Mouse (Mus musculus) ES-Bruce4 (cell line): Measurements from ENCODE around the gene Grm4. TPM values are rescaled to one million over a fixed set of nuclear protein-coding genes. Genes with fewer than 3 reads are reported as not detected.

Experiments used
- H3K27ac ChIP-seq: 2 replicates; pipeline ENCODE4 v1.5.1; 2012; ENCODE audit warnings: low read length, inconsistent platforms; ENCODE audit not compliant: insufficient read depth
- H3K27me3 ChIP-seq: 2 replicates; pipeline ENCODE4 v1.6.1; 2012; ENCODE audit warnings: mild to moderate bottlenecking, low read length, inconsistent platforms; ENCODE audit not compliant: control insufficient read depth, poor library complexity, insufficient read depth, severe bottlenecking
- H3K36me3 ChIP-seq: 2 replicates; pipeline ENCODE4 v1.6.1; 2012; ENCODE audit warnings: inconsistent platforms, mild to moderate bottlenecking, low read length, moderate library complexity; ENCODE audit not compliant: control insufficient read depth, poor library complexity, insufficient read depth, severe bottlenecking
- H3K4me1 ChIP-seq: one replicate; pipeline ENCODE4 v1.8.1; 2011; ENCODE audit warnings: low read length; ENCODE audit not compliant: control insufficient read depth, insufficient read depth
- H3K4me3 ChIP-seq: 2 replicates; pipeline ENCODE4 v1.5.1; 2011; ENCODE audit warnings: low read depth, mild to moderate bottlenecking, low read length
- H3K9ac ChIP-seq: 2 replicates; pipeline ENCODE4 v1.6.1; 2012; ENCODE audit warnings: low read depth, mild to moderate bottlenecking, inconsistent platforms; ENCODE audit not compliant: poor library complexity, severe bottlenecking
- H3K9me3 ChIP-seq: replicated peaks from 2 replicates; pipeline ENCODE4 v1.6.1; 2012; ENCODE audit warnings: mild to moderate bottlenecking, low read length, inconsistent platforms; ENCODE audit not compliant: control insufficient read depth, poor library complexity, insufficient read depth, severe bottlenecking
- CTCF ChIP-seq: IDR thresholded peaks from one replicate; pipeline ENCODE4 v1.8.1; 2011; ENCODE audit warnings: low read depth, low read length
- EP300 ChIP-seq: IDR thresholded peaks from 2 replicates; pipeline ENCODE4 v1.6.1; 2011; ENCODE audit warnings: low read depth, low read length; ENCODE audit not compliant: insufficient read depth
- POLR2A ChIP-seq: IDR thresholded peaks from one replicate; pipeline ENCODE4 v1.8.1; 2011; ENCODE audit warnings: low read length; ENCODE audit not compliant: insufficient read depth
- polyA plus RNA-seq: library from polyadenylated mRNA; stranded (reverse); fragments of >200 nt; gene quantifications from 2 replicates; pipeline ENCODE4 v1.2.4, GENCODE M21; 2011; ENCODE audit warnings: low read depth; ENCODE audit not compliant: missing spikeins, insufficient read depth, insufficient read length

The Grm4 gene
- polyA plus RNA-seq, 1 experiment = 0.63 TPM

- Histone ChIP-seq H3K9ac (no peak overlapping the region), H3K4me3 (no peak overlapping the region), H3K36me3 (no peaks in the 10 kb centered on the region), H3K4me1 (no peaks in the 10 kb centered on the region), H3K9me3 (no peaks in the 10 kb centered on the region), H3K27me3 (no peaks in the 10 kb centered on the region), H3K27ac (no peak overlapping the region)
- TF ChIP-seq CTCF (no peak), POLR2A (no peak), EP300 (no peak)
Measured at GRCm38 (mm10) chr17:27475650-27476049, 45.6 kb downstream of the Grm4 start.

GRCm38 (mm10) chr17:27466620-27467019 lies 54.6 kb downstream of the Grm4 start:
- H3K4me3 ChIP-seq = no peak overlapping the region
- H3K27ac ChIP-seq = no peak overlapping the region
- no peaks in the 10 kb centered on the region for H3K36me3 ChIP-seq
- H3K9ac ChIP-seq = no peak overlapping the region
- H3K9me3 ChIP-seq = no peaks in the 10 kb centered on the region
- no peaks in the 10 kb centered on the region for H3K27me3 ChIP-seq
- TF ChIP-seq EP300 (no peak), CTCF (no peak), POLR2A (no peak)
- no peaks in the 10 kb centered on the region for H3K4me1 ChIP-seq

- Histone ChIP-seq H3K9me3 (no peaks in the 10 kb centered on the region), H3K9ac (no peak overlapping the region), H3K27me3 (no peaks in the 10 kb centered on the region), H3K27ac (no peak overlapping the region), H3K4me3 (no peak overlapping the region), H3K36me3 (no peaks in the 10 kb centered on the region), H3K4me1 (no peaks in the 10 kb centered on the region)
- TF ChIP-seq CTCF (no peak), POLR2A (no peak), EP300 (no peak)
Measured at GRCm38 (mm10) chr17:27465924-27466323, 55.3 kb downstream of the Grm4 start.

GRCm38 (mm10) chr17:27464327-27464962 lies 56.8 kb downstream of the Grm4 start:
- H3K36me3 ChIP-seq = no peaks in the 10 kb centered on the region
- H3K27ac ChIP-seq = no peak overlapping the region
- no peaks in the 10 kb centered on the region for H3K4me1 ChIP-seq
- H3K9ac ChIP-seq = no peak overlapping the region
- H3K4me3 ChIP-seq = no peak overlapping the region
- no peak for TF ChIP-seq EP300
- no peak for TF ChIP-seq CTCF
- no peak for TF ChIP-seq POLR2A
- H3K9me3 ChIP-seq = no peaks in the 10 kb centered on the region
- H3K27me3 ChIP-seq = no peaks in the 10 kb centered on the region

- Histone ChIP-seq H3K36me3 (no peaks in the 10 kb centered on the region), H3K27me3 (no peaks in the 10 kb centered on the region), H3K27ac (no peak overlapping the region), H3K9me3 (no peaks in the 10 kb centered on the region), H3K4me3 (no peak overlapping the region), H3K4me1 (no peaks in the 10 kb centered on the region), H3K9ac (no peak overlapping the region)
- no peak for TF ChIP-seq POLR2A
- TF ChIP-seq EP300 = no peak
Measured at GRCm38 (mm10) chr17:27459979-27460378, 61.2 kb downstream of the Grm4 start.

GRCm38 (mm10) chr17:27459241-27459640 lies 62.0 kb downstream of the Grm4 start:
- no peaks in the 10 kb centered on the region for H3K27me3 ChIP-seq
- no peak overlapping the region for H3K4me3 ChIP-seq
- TF ChIP-seq EP300 (no peak), POLR2A (no peak), CTCF (no peak)
- no peak overlapping the region for H3K27ac ChIP-seq
- H3K9me3 ChIP-seq = no peaks in the 10 kb centered on the region
- no peak overlapping the region for H3K9ac ChIP-seq
- H3K36me3 ChIP-seq = no peaks in the 10 kb centered on the region
- no peaks in the 10 kb centered on the region for H3K4me1 ChIP-seq
